Mouse (Mus musculus): ENCODE measurements around the gene Git1.
"Not testable (repeated sequence)": the region's sequence is repeated elsewhere in the genome, so short reads cannot be mapped to it uniquely, and the experiment has no call there.

Git1 gene

GRCm38 (mm10) chr11:77520601-77521529, 27.5 kb downstream of the Git1 start:
- DNase-seq (ENCODE audit: low read depth, low spot score), result no peak

GRCm38 (mm10) chr11:77525804-77526486, 32.6 kb downstream of the Git1 start:
- DNase-seq (ENCODE audit: low read depth, low spot score), result no peak

GRCm38 (mm10) chr11:77528420-77528819, 35.1 kb downstream of the Git1 start:
- DNase-seq (ENCODE audit: low read depth, low spot score), result not testable (repeated sequence)

- no peak for DNase-seq (ENCODE audit: low read depth, low spot score)
Observed at GRCm38 (mm10) chr11:77529644-77530043, 36.3 kb downstream of the Git1 start.

- DNase-seq (ENCODE audit: low read depth, low spot score), result no peak
Observed at GRCm38 (mm10) chr11:77530862-77531261, 37.5 kb downstream of the Git1 start.

GRCm38 (mm10) chr11:77532202-77532846, 39.0 kb downstream of the Git1 start:
- DNase-seq (ENCODE audit: low read depth, low spot score), result no peak

- DNase-seq (ENCODE audit: low read depth, low spot score), result no peak
Observed at GRCm38 (mm10) chr11:77545261-77545660, 51.9 kb downstream of the Git1 start.
